Comparison of ENCODE assay signal across 7 mouse cellular contexts in genomic region chr13:45965594-45966432, GRCm38 (mm10). TPM values are rescaled to one million over a fixed set of nuclear protein-coding genes. Genes with fewer than 3 reads are reported as not detected.
DNase-seq lines count a peak whose midpoint lies in the region; ATAC-seq lines count a peak whose summit lies in the region.

No protein-coding gene starts in this region.

- peak; percentile 51 for DNase-seq in urinary bladder, postnatal 14 days (ENCODE audit: low spot score)
- DNase-seq in urinary bladder, postnatal 4 days (ENCODE audit: low spot score in 2 of 2): no peak
- peak; percentile 45 for DNase-seq in c-Kit-positive CD71-positive TER-119-positive erythroid progenitor cells, embryonic 14.5 days (ENCODE audit: low spot score)
- peak; percentile 25 for DNase-seq in forelimb bud, embryonic 11.5 days (ENCODE audit: low read depth, low spot score)
- peak; percentile 18 for DNase-seq in right cerebral cortex, postnatal 4 days

- no peaks in the 10 kb centered on the region for H3K36me3 ChIP-seq in kidney, embryonic 16.5 days (ENCODE audit: insufficient read depth, low read length)
- no peaks in the 10 kb centered on the region for H3K36me3 ChIP-seq in macrophage (ENCODE audit: inconsistent target)

- peaks cover 36% of the 10 kb centered on the region for H3K4me1 ChIP-seq in kidney, embryonic 16.5 days (ENCODE audit: insufficient read depth, low read length)

- peaks cover 22% of the 10 kb centered on the region for H3K79me2 ChIP-seq in macrophage (ENCODE audit: inconsistent target)

- peak overlapping the region; percentile 97 for H3K9ac ChIP-seq in kidney, embryonic 16.5 days (replicated peaks; ENCODE audit: low read length)

- under 1% methylated on average over 41 of the region's 41 CpGs for WGBS in kidney, embryonic 16.5 days
- WGBS in macrophage (ENCODE audit: missing documents): 1% methylated on average over 40 of the region's 41 CpGs

- ATAC-seq in kidney, embryonic 16.5 days (ENCODE audit: low FRiP score, low TSS enrichment): peak; percentile 10; the same call in 1 of the 2 replicates

- no peaks in the 10 kb centered on the region for H3K9me3 ChIP-seq in kidney, embryonic 16.5 days (ENCODE audit: low read length)

- H3K4me2 ChIP-seq in kidney, embryonic 16.5 days (replicated peaks; ENCODE audit: low read depth, low read length): peak overlapping the region; percentile 88

- peak overlapping the region; percentile 96 for H3K27ac ChIP-seq in kidney, embryonic 16.5 days (ENCODE audit: low read length)
- H3K27ac ChIP-seq in macrophage: peak overlapping the region; percentile 57

- H3K27me3 ChIP-seq in kidney, embryonic 16.5 days (ENCODE audit: insufficient read depth, low read length): no peaks in the 10 kb centered on the region

- peak overlapping the region; percentile 92 for H3K4me3 ChIP-seq in kidney, embryonic 16.5 days (ENCODE audit: low read length)
- H3K4me3 ChIP-seq in macrophage (ENCODE audit: inconsistent target): peak overlapping the region; percentile 56

RNA-seq across cellular contexts. Expression of gene Atxn1, which starts 1.0 kb away (rescaled TPM):
- 5.9 and 7.6 TPM in 2 replicates for polyA plus RNA-seq in kidney, embryonic 16.5 days (2015; fragmentation: Nextera tagmentation; extraction: Ambion mirVana)
- 100 to 1,000 TPM; 108 to 197 (median 141) TPM for total RNA-seq in macrophage (2018; cell fraction: chromatin; rRNA removed)
- total RNA-seq in macrophage (2018; cell fraction: cytosol; rRNA removed): 10 to 100 TPM; 21.4 to 49.6 (median 36.0) TPM
- 100 to 1,000 TPM in 15 of 26 experiments, 10 to 100 TPM in 11; 58.4 to 174 (median 115) TPM for total RNA-seq in macrophage (2018; cell fraction: nucleus; rRNA removed)
- 8.4 to 12.2 TPM (median 10.8 TPM) in 3 replicates for polyA plus RNA-seq in macrophage (2018)

Comparison
In these comparisons a context has a peak if more than half of its experiments do, and no peak if none do; other contexts are left out.
1. DNase-seq: peak in urinary bladder, postnatal 14 days (single experiment), c-Kit-positive CD71-positive TER-119-positive erythroid progenitor cells, embryonic 14.5 days (single experiment), forelimb bud, embryonic 11.5 days (single experiment) and right cerebral cortex, postnatal 4 days (single experiment); none in urinary bladder, postnatal 4 days (0 of 2).